Comparison of ENCODE assay signal across 8 mouse cellular contexts in genomic region chr9:123111751-123112221, GRCm38 (mm10). TPM values are rescaled to one million over a fixed set of nuclear protein-coding genes. Genes with fewer than 3 reads are reported as not detected.
DNase-seq lines count a peak whose midpoint lies in the region; ATAC-seq lines count a peak whose summit lies in the region.

No protein-coding gene starts in this region.

- peak overlapping the region; percentile 70 for H3K4me2 ChIP-seq in limb, embryonic 11.5 days (ENCODE audit: low read depth, severe bottlenecking)
- H3K4me2 ChIP-seq in stomach, embryonic 14.5 days (replicated peaks; ENCODE audit: low read depth, low read length): peak overlapping the region; percentile 94

- H3K27me3 ChIP-seq in erythroblast, embryonic 14.5 days (ENCODE audit: control insufficient read depth): no peaks in the 10 kb centered on the region
- no peaks in the 10 kb centered on the region for H3K27me3 ChIP-seq in limb, embryonic 11.5 days (ENCODE audit: control insufficient read depth, insufficient read depth, low read length)
- H3K27me3 ChIP-seq in stomach, embryonic 14.5 days (ENCODE audit: control insufficient read depth, insufficient read depth, low read length): no peaks in the 10 kb centered on the region

- peak; percentile 60 for DNase-seq in 416B (ENCODE audit: low read depth)
- peak; percentile 5 for DNase-seq in c-Kit-positive CD71-positive TER-119-positive erythroid progenitor cells, embryonic 14.5 days (ENCODE audit: low spot score)
- no peak for DNase-seq in limb, embryonic 11.5 days (ENCODE audit: low spot score)
- DNase-seq in urinary bladder, adult 2 months (ENCODE audit: low spot score): no peak
- DNase-seq in layer of hippocampus, postnatal 25 days (ENCODE audit: extremely low spot score in 1 of 2, low spot score in 1 of 2): no peak

- H3K4me3 ChIP-seq in erythroblast, embryonic 14.5 days (replicated peaks): peak overlapping the region; percentile 90
- peak overlapping the region; percentile 86 for H3K4me3 ChIP-seq in limb, embryonic 11.5 days (ENCODE audit: low read depth, low read length)
- peak overlapping the region; percentile 87 for H3K4me3 ChIP-seq in stomach, embryonic 14.5 days (ENCODE audit: low read depth, low read length)

- 61% methylated on average over 8 of the region's 8 CpGs for WGBS in limb, embryonic 11.5 days
- WGBS in stomach, embryonic 14.5 days: 42% methylated on average over 8 of the region's 8 CpGs

- H3K9ac ChIP-seq in limb, embryonic 11.5 days (ENCODE audit: low read length): peak overlapping the region; percentile 94
- H3K9ac ChIP-seq in stomach, embryonic 14.5 days (replicated peaks; ENCODE audit: low read depth, low read length): peak overlapping the region; percentile 80; the same call in 1 of the 2 replicates

- peaks cover 38% of the 10 kb centered on the region for H3K36me3 ChIP-seq in erythroblast, embryonic 14.5 days (ENCODE audit: control insufficient read depth)
- no peaks in the 10 kb centered on the region; the same call in 1 of the 2 replicates for H3K36me3 ChIP-seq in limb, embryonic 11.5 days (ENCODE audit: control insufficient read depth, insufficient read depth, low read length)
- peaks cover 9% of the 10 kb centered on the region for H3K36me3 ChIP-seq in stomach, embryonic 14.5 days (ENCODE audit: control insufficient read depth, insufficient read depth, low read length)

- no peak overlapping the region for H3K27ac ChIP-seq in limb, embryonic 11.5 days (replicated peaks; ENCODE audit: low read depth, low read length)
- H3K27ac ChIP-seq in stomach, embryonic 14.5 days (ENCODE audit: low read length): no peak overlapping the region

- no peaks in the 10 kb centered on the region for H3K9me3 ChIP-seq in erythroblast, embryonic 14.5 days (ENCODE audit: control insufficient read depth, low read length)
- no peaks in the 10 kb centered on the region for H3K9me3 ChIP-seq in limb, embryonic 11.5 days (ENCODE audit: control insufficient read depth, low read length)
- no peaks in the 10 kb centered on the region for H3K9me3 ChIP-seq in stomach, embryonic 14.5 days (ENCODE audit: control insufficient read depth, low read depth, low read length)

- no peak for ATAC-seq in erythroblast, adult 5-6 weeks (replicated peaks; ENCODE audit: low FRiP score, poor library complexity, severe bottlenecking)
- no peak for ATAC-seq in limb, embryonic 11.5 days (ENCODE audit: insufficient number of reproducible peaks, low FRiP score, low TSS enrichment, low read depth)
- ATAC-seq in stomach, embryonic 14.5 days (ENCODE audit: insufficient number of reproducible peaks, insufficient read depth, low FRiP score, low read depth): no peak

- peaks cover 43% of the 10 kb centered on the region for H3K4me1 ChIP-seq in erythroblast, embryonic 14.5 days (ENCODE audit: control insufficient read depth)
- H3K4me1 ChIP-seq in limb, embryonic 11.5 days (ENCODE audit: control insufficient read depth, insufficient read depth, low read length): peaks cover 12% of the 10 kb centered on the region
- H3K4me1 ChIP-seq in stomach, embryonic 14.5 days (ENCODE audit: control insufficient read depth, insufficient read depth, low read length): peaks cover 13% of the 10 kb centered on the region

RNA-seq across cellular contexts. Expression of gene Zdhhc3, which starts 1.2 kb away (rescaled TPM):
- polyA plus RNA-seq in erythroblast, embryonic 14.5 days (2012): 3.2 and 3.3 TPM in 2 replicates
- total RNA-seq in erythroblast, adult 5-6 weeks (2015; ENCODE audit: low replicate concordance): 11.7 and 24.9 TPM in 2 replicates
- 8.4 and 15.1 TPM in 2 replicates for total RNA-seq in erythroblast, adult 5-6 weeks (2017; ENCODE audit: low replicate concordance)
- 47.5 and 51.8 TPM in 2 replicates for polyA plus RNA-seq in limb, embryonic 11.5 days (2014; fragmentation: Nextera tagmentation; extraction: Ambion mirVana)
- polyA plus RNA-seq in stomach, embryonic 14.5 days (2014; fragmentation: Nextera tagmentation; extraction: Ambion mirVana): 55.9 and 57.3 TPM in 2 replicates
- 55.8 and 62.5 TPM in 2 replicates for polyA plus RNA-seq in urinary bladder, adult 2 months (2012; rRNA removed)
- total RNA-seq in layer of hippocampus, postnatal 25 days (2021): 10 to 100 TPM; 61.9 to 64.1 TPM

RNA-seq across cellular contexts. Expression of gene Exosc7, which starts 1.2 kb away (rescaled TPM):
- 0.53 and 0.86 TPM in 2 replicates for polyA plus RNA-seq in erythroblast, embryonic 14.5 days (2012)
- 6.5 and 12.3 TPM in 2 replicates for total RNA-seq in erythroblast, adult 5-6 weeks (2015; ENCODE audit: low replicate concordance)
- 12.9 and 24.5 TPM in 2 replicates for total RNA-seq in erythroblast, adult 5-6 weeks (2017; ENCODE audit: low replicate concordance)
- polyA plus RNA-seq in limb, embryonic 11.5 days (2014; fragmentation: Nextera tagmentation; extraction: Ambion mirVana): 104 and 109 TPM in 2 replicates
- 123 and 133 TPM in 2 replicates for polyA plus RNA-seq in stomach, embryonic 14.5 days (2014; fragmentation: Nextera tagmentation; extraction: Ambion mirVana)
- polyA plus RNA-seq in urinary bladder, adult 2 months (2012; rRNA removed): 72.3 and 101 TPM in 2 replicates
- 10 to 100 TPM; 40.0 to 42.9 TPM for total RNA-seq in layer of hippocampus, postnatal 25 days (2021)

RNA-seq across cellular contexts. Expression of gene Clec3b, which starts 39.0 kb away (rescaled TPM):
- not detected in 2 replicates for polyA plus RNA-seq in erythroblast, embryonic 14.5 days (2012)
- total RNA-seq in erythroblast, adult 5-6 weeks (2015; ENCODE audit: low replicate concordance): not detected in 2 replicates
- total RNA-seq in erythroblast, adult 5-6 weeks (2017; ENCODE audit: low replicate concordance): not detected in 2 replicates
- not detected in 2 replicates for polyA plus RNA-seq in limb, embryonic 11.5 days (2014; fragmentation: Nextera tagmentation; extraction: Ambion mirVana)
- polyA plus RNA-seq in stomach, embryonic 14.5 days (2014; fragmentation: Nextera tagmentation; extraction: Ambion mirVana): 0.26 TPM in 1 of 2 replicates, not detected in the other
- 707 and 739 TPM in 2 replicates for polyA plus RNA-seq in urinary bladder, adult 2 months (2012; rRNA removed)
- total RNA-seq in layer of hippocampus, postnatal 25 days (2021): 1 to 10 TPM; 3.1 to 3.9 TPM

Comparison
In these comparisons a context has a peak if more than half of its experiments do, and no peak if none do; other contexts are left out.
1. DNase-seq: peak in 416B (single experiment) and c-Kit-positive CD71-positive TER-119-positive erythroid progenitor cells, embryonic 14.5 days (single experiment); none in limb, embryonic 11.5 days (single experiment), urinary bladder, adult 2 months (single experiment) and layer of hippocampus, postnatal 25 days (0 of 2).
2. RNA of gene Zdhhc3, which starts 1.2 kb away (polyA plus RNA-seq): 55.9 to 57.3 TPM in stomach, embryonic 14.5 days, 55.8 to 62.5 TPM in urinary bladder, adult 2 months and 47.5 to 51.8 TPM in limb, embryonic 11.5 days; 3.2 to 3.3 TPM in erythroblast, embryonic 14.5 days; every median in the first group is over 10 times any median in the second.
3. RNA of gene Exosc7, which starts 1.2 kb away (polyA plus RNA-seq): 123 to 133 TPM in stomach, embryonic 14.5 days, 104 to 109 TPM in limb, embryonic 11.5 days and 72.3 to 101 TPM in urinary bladder, adult 2 months; 0.53 to 0.86 TPM in erythroblast, embryonic 14.5 days; every median in the first group is over 10 times any median in the second.
4. RNA of gene Clec3b, which starts 39.0 kb away (polyA plus RNA-seq): 707 to 739 TPM in urinary bladder, adult 2 months; 0.26 TPM in stomach, embryonic 14.5 days, not detected in erythroblast, embryonic 14.5 days and not detected in limb, embryonic 11.5 days; every median in the first group is over 100 times any median in the second.
5. Peak in every context shown above with its lines, with median percentiles within 50 percentile points of each other: H3K4me3 ChIP-seq.